Mouse (Mus musculus): ENCODE measurements around the gene Stxbp3. TPM values are rescaled to one million over a fixed set of nuclear protein-coding genes. Genes with fewer than 3 reads are reported as not detected.
A peak's percentile ranks its signal among the peaks of the same experiment; 100 is the strongest.

The Stxbp3 gene
- polyA plus RNA-seq, 2 experiments: 28.4 to 33.0 TPM

DNA sequence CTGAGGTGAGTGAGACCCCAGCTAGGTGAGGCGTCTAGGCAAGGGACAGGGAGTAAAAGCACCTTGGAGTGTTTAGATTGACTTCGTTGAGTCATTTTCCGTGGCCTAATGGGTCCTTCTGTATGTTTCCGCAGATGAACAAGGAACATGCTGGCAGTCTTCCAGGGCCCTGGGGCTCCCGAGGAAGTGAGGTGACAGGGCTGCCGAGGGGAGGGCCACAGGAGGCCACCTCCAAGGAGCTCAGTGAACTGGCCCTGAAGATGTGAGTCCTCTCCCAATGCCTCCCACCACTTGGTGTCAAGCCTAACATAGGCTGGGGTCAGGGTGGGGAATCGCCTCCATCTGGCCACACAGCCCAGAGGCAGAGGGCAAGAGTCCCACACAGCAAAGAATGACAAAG is 75.3 kb downstream of the Stxbp3 start:
- WGBS: 32% methylated on average over 7 of the region's 7 CpGs
- ATAC-seq (ENCODE audit: low FRiP score, low read depth): no peak

DNA sequence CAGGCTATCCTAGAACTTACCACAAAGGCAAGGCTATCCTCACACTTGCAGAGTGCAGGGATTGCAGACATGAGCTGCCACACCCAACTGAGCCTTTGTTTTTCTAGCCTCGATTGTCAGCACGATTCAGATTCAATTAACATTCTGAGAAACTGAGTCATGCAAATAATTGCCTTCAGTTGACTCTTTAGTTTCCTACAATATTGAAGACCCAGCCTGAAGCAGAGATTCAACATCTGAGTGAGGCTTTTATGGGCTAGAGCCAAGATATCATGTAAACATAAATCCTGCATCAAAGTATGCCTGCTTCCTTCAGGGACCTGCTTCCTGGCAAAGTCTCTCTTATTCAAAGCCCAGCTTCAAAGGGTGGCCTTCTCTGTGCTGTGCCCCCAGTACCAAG is 76.6 kb downstream of the Stxbp3 start:
- H3K9ac ChIP-seq (ENCODE audit: low read depth, low read length, severe bottlenecking): no peak overlapping the region
- TF ChIP-seq POLR2A (IDR thresholded peaks at IDR 0.05; ENCODE audit: borderline replicate concordance, extremely low read depth, insufficient read depth, insufficient read length): no peak
- H3K27ac ChIP-seq (replicated peaks; ENCODE audit: low read depth, low read length): no peak overlapping the region
- H3K27me3 ChIP-seq (ENCODE audit: control insufficient read depth, insufficient read depth, low read length): no peaks in the 10 kb centered on the region
- H3K9me3 ChIP-seq (ENCODE audit: control insufficient read depth, low read length): no peaks in the 10 kb centered on the region
- H3K4me3 ChIP-seq (replicated peaks; ENCODE audit: low read length): no peak overlapping the region
- peaks cover 24% of the 10 kb centered on the region for H3K4me1 ChIP-seq (ENCODE audit: control insufficient read depth, insufficient read depth, low read length)
- H3K36me3 ChIP-seq (ENCODE audit: control insufficient read depth, insufficient read depth, low read length): no peaks in the 10 kb centered on the region
- no peak overlapping the region for H3K4me2 ChIP-seq (replicated peaks; ENCODE audit: low read depth, low read length, severe bottlenecking)
- DNase-seq (ENCODE audit: low spot score) (no peak), ATAC-seq (ENCODE audit: low FRiP score, low read depth) (no peak)
- 81% methylated on average over 2 of the region's 2 CpGs for WGBS

More for the DNA sequence above, 75.3 kb downstream of the Stxbp3 start:
- DNase-seq (ENCODE audit: low spot score): no peak
- TF ChIP-seq POLR2A (IDR thresholded peaks at IDR 0.05; ENCODE audit: borderline replicate concordance, extremely low read depth, insufficient read depth, insufficient read length): no peak
- no peak overlapping the region for H3K4me3 ChIP-seq (replicated peaks; ENCODE audit: low read length)
- H3K27ac ChIP-seq (replicated peaks; ENCODE audit: low read depth, low read length): no peak overlapping the region
- no peaks in the 10 kb centered on the region for H3K36me3 ChIP-seq (ENCODE audit: control insufficient read depth, insufficient read depth, low read length)
- H3K9ac ChIP-seq (ENCODE audit: low read depth, low read length, severe bottlenecking): no peak overlapping the region
- peaks cover 29% of the 10 kb centered on the region for H3K4me1 ChIP-seq (ENCODE audit: control insufficient read depth, insufficient read depth, low read length)
- no peak overlapping the region for H3K4me2 ChIP-seq (replicated peaks; ENCODE audit: low read depth, low read length, severe bottlenecking)
- H3K9me3 ChIP-seq (ENCODE audit: control insufficient read depth, low read length): no peaks in the 10 kb centered on the region
- H3K27me3 ChIP-seq (ENCODE audit: control insufficient read depth, insufficient read depth, low read length): no peaks in the 10 kb centered on the region

DNA sequence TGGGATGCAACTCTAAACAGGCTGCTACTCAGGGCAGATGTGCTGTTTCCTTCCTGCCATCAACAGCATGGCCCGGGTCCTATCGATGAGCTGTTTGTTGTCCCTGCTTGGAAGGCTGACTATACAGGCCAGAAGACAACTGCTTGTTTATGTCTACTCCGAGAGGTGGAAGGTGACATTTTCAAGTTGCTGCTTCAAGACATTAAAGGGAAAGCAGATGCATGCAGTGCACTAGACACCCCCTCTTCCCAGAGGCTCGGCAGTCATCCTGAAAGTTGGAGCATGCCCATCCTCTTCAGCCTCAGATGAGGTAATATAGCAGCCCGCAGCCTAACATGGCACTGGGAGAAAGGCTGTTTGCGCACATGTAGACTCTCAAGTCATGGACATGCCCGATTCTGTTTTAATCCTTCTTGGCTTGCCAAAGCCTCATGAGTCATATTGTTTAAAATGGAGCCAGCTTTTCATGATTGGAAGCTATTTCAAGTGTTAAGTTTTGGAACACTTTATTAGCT is 77.7 kb downstream of the Stxbp3 start:
- no peak overlapping the region for H3K4me3 ChIP-seq (replicated peaks; ENCODE audit: low read length)
- no peak overlapping the region for H3K9ac ChIP-seq (ENCODE audit: low read depth, low read length, severe bottlenecking)
- 61% methylated on average over 7 of the region's 7 CpGs for WGBS
- H3K27ac ChIP-seq (replicated peaks; ENCODE audit: low read depth, low read length): no peak overlapping the region
- H3K36me3 ChIP-seq (ENCODE audit: control insufficient read depth, insufficient read depth, low read length): no peaks in the 10 kb centered on the region
- TF ChIP-seq POLR2A (IDR thresholded peaks at IDR 0.05; ENCODE audit: borderline replicate concordance, extremely low read depth, insufficient read depth, insufficient read length): no peak
- H3K27me3 ChIP-seq (ENCODE audit: control insufficient read depth, insufficient read depth, low read length): no peaks in the 10 kb centered on the region
- H3K4me2 ChIP-seq (replicated peaks; ENCODE audit: low read depth, low read length, severe bottlenecking): no peak overlapping the region
- H3K9me3 ChIP-seq (ENCODE audit: control insufficient read depth, low read length): no peaks in the 10 kb centered on the region
- no peak for DNase-seq (ENCODE audit: low spot score)
- peaks cover 30% of the 10 kb centered on the region for H3K4me1 ChIP-seq (ENCODE audit: control insufficient read depth, insufficient read depth, low read length)
- ATAC-seq (ENCODE audit: low FRiP score, low read depth): no peak

DNA sequence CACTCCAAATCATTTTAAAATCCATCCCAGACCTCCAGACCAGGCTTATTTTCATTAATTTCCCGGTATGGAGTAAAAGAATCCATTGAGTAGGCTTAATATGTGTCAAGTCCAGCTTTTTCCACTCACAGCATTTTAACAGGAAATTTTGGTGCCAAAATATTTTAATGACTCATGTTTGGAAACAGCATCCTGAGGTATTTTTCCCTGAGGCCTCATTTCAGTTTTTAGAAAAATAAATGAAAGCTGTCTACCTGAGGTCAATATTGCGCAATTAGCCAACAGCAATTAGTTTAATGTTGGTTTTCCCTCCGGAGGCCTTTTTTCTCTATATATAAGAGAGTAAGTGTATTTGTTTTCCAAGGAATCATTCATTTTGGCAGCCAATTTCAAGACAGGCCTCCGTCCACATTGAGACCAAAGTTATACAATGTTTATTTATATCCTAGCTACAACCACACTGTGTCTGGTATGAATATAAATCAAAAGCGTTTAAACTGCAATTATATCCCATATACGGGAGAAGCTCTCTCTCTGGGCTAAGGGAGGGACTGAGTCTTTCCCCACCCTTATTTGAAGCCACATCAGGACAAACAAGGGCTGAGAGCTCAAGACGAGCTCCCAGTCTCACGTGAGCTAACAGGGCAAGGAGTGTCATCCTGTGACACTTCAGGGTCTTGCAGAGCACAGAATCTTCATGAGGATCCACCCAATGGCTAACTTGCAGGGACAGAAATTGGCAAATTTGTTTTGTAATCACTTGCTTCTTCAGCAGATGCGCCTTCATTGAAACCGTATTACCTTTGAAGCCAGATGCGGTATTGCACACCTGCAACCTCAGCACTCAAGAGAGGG is 80.5 kb downstream of the Stxbp3 start:
- Histone ChIP-seq H3K4me1 (ENCODE audit: control insufficient read depth, insufficient read depth, low read length) (peaks cover 28% of the 10 kb centered on the region), H3K36me3 (ENCODE audit: control insufficient read depth, insufficient read depth, low read length) (no peaks in the 10 kb centered on the region), H3K9ac (ENCODE audit: low read depth, low read length, severe bottlenecking) (no peak overlapping the region), H3K4me3 (replicated peaks; ENCODE audit: low read length) (no peak overlapping the region), H3K9me3 (ENCODE audit: control insufficient read depth, low read length) (no peaks in the 10 kb centered on the region), H3K4me2 (replicated peaks; ENCODE audit: low read depth, low read length, severe bottlenecking) (no peak overlapping the region), H3K27me3 (ENCODE audit: control insufficient read depth, insufficient read depth, low read length) (no peaks in the 10 kb centered on the region), H3K27ac (replicated peaks; ENCODE audit: low read depth, low read length) (peak overlapping the region; percentile 78)
- DNase-seq (ENCODE audit: low spot score) (peak; percentile 85), ATAC-seq (ENCODE audit: low FRiP score, low read depth) (peak; percentile 77)
- WGBS: 50% methylated on average over 11 of the region's 11 CpGs
- no peak for TF ChIP-seq POLR2A (IDR thresholded peaks at IDR 0.05; ENCODE audit: borderline replicate concordance, extremely low read depth, insufficient read depth, insufficient read length)

DNA sequence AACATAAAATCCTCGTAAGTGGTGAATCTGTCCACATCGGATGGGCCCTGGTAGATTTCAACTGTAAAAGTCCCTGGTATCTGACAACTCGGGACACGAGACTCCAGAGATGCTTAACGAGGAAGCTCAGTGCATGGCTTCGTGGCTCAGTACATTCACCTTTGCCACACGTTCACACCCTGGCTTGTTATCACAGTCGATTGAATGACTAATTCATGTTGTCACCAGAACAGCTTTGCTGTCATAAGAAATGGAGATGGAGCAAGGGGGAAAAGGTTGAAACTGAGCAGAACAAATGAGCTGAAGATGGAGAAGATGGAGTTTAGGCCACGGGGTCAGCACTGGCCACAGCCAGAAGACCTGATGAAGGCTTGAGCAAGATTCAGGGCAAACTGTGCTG is 82.8 kb downstream of the Stxbp3 start:
- Histone ChIP-seq H3K9ac (ENCODE audit: low read depth, low read length, severe bottlenecking) (no peak overlapping the region), H3K36me3 (ENCODE audit: control insufficient read depth, insufficient read depth, low read length) (no peaks in the 10 kb centered on the region), H3K4me3 (replicated peaks; ENCODE audit: low read length) (no peak overlapping the region), H3K4me2 (replicated peaks; ENCODE audit: low read depth, low read length, severe bottlenecking) (no peak overlapping the region), H3K27ac (replicated peaks; ENCODE audit: low read depth, low read length) (no peak overlapping the region; the same call in 1 of the 2 replicates), H3K9me3 (ENCODE audit: control insufficient read depth, low read length) (no peaks in the 10 kb centered on the region), H3K4me1 (ENCODE audit: control insufficient read depth, insufficient read depth, low read length) (peaks cover 25% of the 10 kb centered on the region), H3K27me3 (ENCODE audit: control insufficient read depth, insufficient read depth, low read length) (no peaks in the 10 kb centered on the region)
- no peak for TF ChIP-seq POLR2A (IDR thresholded peaks at IDR 0.05; ENCODE audit: borderline replicate concordance, extremely low read depth, insufficient read depth, insufficient read length)
- 53% methylated on average over 9 of the region's 9 CpGs for WGBS
- DNase-seq (ENCODE audit: low spot score) (no peak), ATAC-seq (ENCODE audit: low FRiP score, low read depth) (no peak)
